Mouse (Mus musculus): ENCODE measurements around the gene Siglec1. TPM values are rescaled to one million over a fixed set of nuclear protein-coding genes. Genes with fewer than 3 reads are reported as not detected.

Siglec1 gene
- polyA plus RNA-seq, 1 experiment from 2014 or later: 0.13 TPM

DNA sequence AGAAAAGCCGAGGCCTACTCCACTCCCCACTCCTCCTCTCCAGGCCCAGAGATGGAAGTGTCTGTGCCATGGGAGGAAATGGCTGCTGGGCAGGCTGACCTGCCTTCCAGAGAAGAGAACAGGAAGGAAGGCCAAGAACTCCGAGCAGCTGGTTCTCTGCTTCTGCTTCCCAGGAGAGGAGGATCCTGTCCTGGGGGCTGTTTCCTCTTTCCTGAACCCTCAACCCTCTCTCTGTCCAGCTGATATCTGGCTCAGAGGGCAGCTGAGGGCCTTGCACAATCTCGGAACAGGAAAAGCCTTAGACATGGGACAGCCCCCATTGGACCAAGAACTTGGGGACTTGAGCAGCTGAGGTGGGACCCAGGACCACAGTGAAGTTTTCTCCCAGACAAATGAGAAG lies 4.3 kb upstream of the Siglec1 start:
- Histone ChIP-seq H3K4me1 (no peaks in the 10 kb centered on the region), H3K27ac (no peak overlapping the region), H3K4me3 (no peak overlapping the region), H3K27me3 (replicated peaks) (no peaks in the 10 kb centered on the region), H3K36me3 (no peaks in the 10 kb centered on the region), H3K9me3 (no peaks in the 10 kb centered on the region), H3K4me2 (replicated peaks) (no peak overlapping the region), H3K9ac (no peak overlapping the region)
- WGBS: 75% methylated on average over 3 of the region's 3 CpGs
- no peak for ATAC-seq (ENCODE audit: low FRiP score, low read depth)

DNA sequence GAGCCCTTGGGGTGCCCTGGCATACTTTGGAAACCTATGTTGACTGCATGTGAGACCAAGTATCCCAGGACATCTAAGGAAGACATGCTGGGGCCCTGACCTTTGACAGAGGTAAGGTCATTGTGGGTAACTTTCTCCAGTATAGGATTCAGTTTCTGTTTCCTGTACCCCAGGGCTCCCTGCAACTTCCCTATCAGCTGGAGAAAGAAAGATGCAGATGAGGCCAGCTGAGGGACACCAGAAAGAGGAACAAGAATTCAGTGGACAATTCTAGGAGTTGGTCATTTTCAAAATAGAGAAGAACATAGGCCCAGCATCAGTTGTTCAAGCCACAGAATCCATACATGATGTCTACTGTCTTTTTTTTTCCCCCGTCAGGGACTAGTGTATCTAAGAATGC lies 3.1 kb upstream of the Siglec1 start:
- H3K4me1 ChIP-seq: no peaks in the 10 kb centered on the region
- no peak for ATAC-seq (ENCODE audit: low FRiP score, low read depth)

DNA sequence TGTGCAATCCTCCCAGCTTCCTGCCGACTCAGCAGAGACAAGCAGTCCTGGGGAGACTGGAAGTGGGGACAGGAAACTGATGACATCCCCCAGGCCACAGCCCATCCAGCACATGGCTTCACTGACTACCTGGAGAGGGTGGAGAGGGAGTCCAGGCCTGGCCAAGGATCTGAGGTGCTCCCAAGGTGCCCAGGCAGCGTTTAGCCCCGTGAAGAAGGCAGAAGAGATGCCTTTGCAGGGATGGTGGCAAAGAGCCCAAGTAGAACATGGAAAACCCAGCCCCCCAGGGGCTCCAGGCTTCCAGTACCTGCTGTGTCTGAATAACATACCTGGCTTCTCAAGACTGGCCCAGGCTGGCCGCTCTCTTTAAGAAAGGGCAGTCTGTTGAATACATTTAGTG lies 2.0 kb upstream of the Siglec1 start:
- H3K4me1 ChIP-seq: no peaks in the 10 kb centered on the region
- no peak overlapping the region for H3K4me3 ChIP-seq
- H3K27me3 ChIP-seq (replicated peaks): no peaks in the 10 kb centered on the region
- no peak overlapping the region for H3K27ac ChIP-seq
- no peaks in the 10 kb centered on the region for H3K36me3 ChIP-seq
- 83% methylated on average over 4 of the region's 4 CpGs for WGBS
- ATAC-seq (ENCODE audit: low FRiP score, low read depth): no peak
- H3K4me2 ChIP-seq (replicated peaks): no peak overlapping the region
- no peak overlapping the region for H3K9ac ChIP-seq
- no peaks in the 10 kb centered on the region for H3K9me3 ChIP-seq

More for the DNA sequence above, 3.1 kb upstream of the Siglec1 start:
- Histone ChIP-seq H3K4me2 (replicated peaks) (no peak overlapping the region), H3K9me3 (no peaks in the 10 kb centered on the region), H3K27me3 (replicated peaks) (no peaks in the 10 kb centered on the region), H3K4me3 (no peak overlapping the region), H3K27ac (no peak overlapping the region), H3K9ac (no peak overlapping the region), H3K36me3 (no peaks in the 10 kb centered on the region)
- WGBS: 95% methylated on average over 1 of the region's 1 CpGs

DNA sequence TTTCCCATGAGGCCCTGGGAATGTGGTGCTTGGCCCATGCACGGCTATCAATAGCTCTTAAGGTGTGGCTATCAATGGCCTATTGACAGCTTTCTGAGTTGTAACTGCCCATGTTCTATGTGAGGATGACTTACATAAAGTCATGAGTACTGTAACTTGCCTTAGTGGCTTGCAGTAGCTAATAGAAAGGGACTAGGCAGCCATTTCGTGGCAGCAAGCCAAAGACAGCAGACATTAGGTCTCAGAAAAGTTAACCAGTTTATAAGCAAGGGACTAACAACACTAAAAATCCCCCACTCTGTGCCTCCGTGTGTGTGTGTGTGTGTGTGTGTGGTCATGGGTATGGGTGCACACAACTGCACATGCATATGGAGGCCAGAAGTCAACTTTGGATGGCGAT lies 2.4 kb downstream of the Siglec1 start:
- H3K36me3 ChIP-seq: no peaks in the 10 kb centered on the region
- H3K9ac ChIP-seq: no peak overlapping the region
- ATAC-seq (ENCODE audit: low FRiP score, low read depth): no peak
- H3K27ac ChIP-seq: no peak overlapping the region
- H3K9me3 ChIP-seq: no peaks in the 10 kb centered on the region
- WGBS: 88% methylated on average over 4 of the region's 4 CpGs
- no peaks in the 10 kb centered on the region for H3K27me3 ChIP-seq (replicated peaks)
- no peak overlapping the region for H3K4me2 ChIP-seq (replicated peaks)
- H3K4me1 ChIP-seq: no peaks in the 10 kb centered on the region
- H3K4me3 ChIP-seq: no peak overlapping the region

DNA sequence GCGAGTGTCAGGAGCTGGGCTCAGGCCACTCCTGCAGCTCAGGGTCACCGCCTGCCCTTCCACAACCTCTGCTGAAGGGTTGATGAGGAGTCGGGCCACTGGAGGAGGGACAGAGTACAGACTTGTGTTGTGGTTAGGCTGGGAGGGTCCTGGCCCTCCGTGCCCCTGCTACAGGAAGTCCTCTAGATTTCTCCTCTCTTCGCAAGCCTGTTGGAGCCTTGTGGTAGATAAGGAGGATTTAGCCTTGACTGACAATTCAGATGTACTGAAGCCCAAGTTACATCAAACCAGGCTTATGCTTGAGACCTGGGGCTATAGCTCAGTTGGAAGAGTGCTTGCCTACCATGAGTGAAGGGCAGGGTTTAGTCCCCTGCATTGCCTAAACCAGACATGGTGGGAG lies 6.1 kb downstream of the Siglec1 start:
- 81% methylated on average over 5 of the region's 5 CpGs for WGBS
- no peaks in the 10 kb centered on the region for H3K36me3 ChIP-seq
- no peaks in the 10 kb centered on the region for H3K9me3 ChIP-seq
- H3K4me2 ChIP-seq (replicated peaks): no peak overlapping the region
- H3K4me3 ChIP-seq: no peak overlapping the region
- no peaks in the 10 kb centered on the region; the same call in 1 of the 2 replicates for H3K27me3 ChIP-seq (replicated peaks)
- no peak overlapping the region for H3K9ac ChIP-seq
- no peak overlapping the region for H3K27ac ChIP-seq
- ATAC-seq (ENCODE audit: low FRiP score, low read depth): no peak
- H3K4me1 ChIP-seq: no peaks in the 10 kb centered on the region

DNA sequence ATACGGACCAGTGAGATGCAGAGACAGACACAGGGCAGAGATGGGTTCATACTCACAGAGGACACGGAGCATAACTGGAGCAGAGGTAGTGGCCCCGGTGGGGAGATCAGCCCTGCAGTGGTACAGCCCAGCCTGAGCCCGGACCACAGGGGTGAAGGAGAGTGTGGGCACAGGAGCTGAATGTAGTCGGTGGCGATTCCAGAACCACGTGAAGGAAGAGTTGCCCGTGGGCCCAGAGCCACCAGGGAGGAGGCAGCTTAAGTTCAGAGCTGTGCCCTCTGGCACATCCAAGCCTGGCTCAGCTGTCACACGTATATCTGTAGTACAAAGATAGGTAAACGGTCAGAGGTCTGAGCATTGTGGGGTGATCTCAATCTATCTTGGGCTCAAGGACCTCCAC lies 14.0 kb downstream of the Siglec1 start:
- 89% methylated on average over 10 of the region's 10 CpGs for WGBS
- H3K9me3 ChIP-seq: no peaks in the 10 kb centered on the region

DNA sequence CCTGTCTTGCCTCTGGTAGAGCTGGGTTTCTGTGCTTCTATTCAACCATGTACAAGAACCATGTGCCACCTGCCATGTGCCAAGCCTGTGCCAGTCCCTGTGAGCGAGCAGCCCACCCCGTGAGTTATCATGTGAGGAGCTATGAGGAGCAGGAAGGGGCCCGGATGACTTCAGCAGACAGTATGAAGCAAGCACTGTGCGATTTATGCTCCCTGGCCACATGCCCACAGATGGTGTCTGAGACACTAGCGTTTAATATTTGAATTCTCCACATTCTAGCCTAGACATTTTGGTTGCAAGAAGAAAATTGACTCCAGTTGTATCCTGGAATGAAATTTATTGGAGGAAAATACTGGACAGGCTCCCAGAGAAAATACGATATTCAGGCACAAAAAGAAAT lies 19.1 kb downstream of the Siglec1 start:
- 80% methylated on average over 6 of the region's 6 CpGs for WGBS
- no peak overlapping the region for H3K4me3 ChIP-seq
- H3K27me3 ChIP-seq (replicated peaks): peaks cover 25% of the 10 kb centered on the region
- 0 out of 2 replicates have a peak, but pooled peaks cover 3% of the 10 kb centered on the region for H3K4me1 ChIP-seq
- H3K4me2 ChIP-seq (replicated peaks): no peak overlapping the region
- no peaks in the 10 kb centered on the region for H3K9me3 ChIP-seq
- H3K27ac ChIP-seq: no peak overlapping the region
- no peak for ATAC-seq (ENCODE audit: low FRiP score, low read depth)
- H3K9ac ChIP-seq: no peak overlapping the region
- H3K36me3 ChIP-seq: no peaks in the 10 kb centered on the region

More for the DNA sequence above, 14.0 kb downstream of the Siglec1 start:
- H3K36me3 ChIP-seq: no peaks in the 10 kb centered on the region
- H3K4me1 ChIP-seq: no peaks in the 10 kb centered on the region
- H3K4me2 ChIP-seq (replicated peaks): no peak overlapping the region
- no peaks in the 10 kb centered on the region for H3K27me3 ChIP-seq (replicated peaks)
- H3K27ac ChIP-seq: no peak overlapping the region
- 0 out of 2 replicates have a peak overlapping the region, but pooled peaks have one; percentile 26 for H3K9ac ChIP-seq
- no peak overlapping the region for H3K4me3 ChIP-seq
- ATAC-seq (ENCODE audit: low FRiP score, low read depth): no peak

DNA sequence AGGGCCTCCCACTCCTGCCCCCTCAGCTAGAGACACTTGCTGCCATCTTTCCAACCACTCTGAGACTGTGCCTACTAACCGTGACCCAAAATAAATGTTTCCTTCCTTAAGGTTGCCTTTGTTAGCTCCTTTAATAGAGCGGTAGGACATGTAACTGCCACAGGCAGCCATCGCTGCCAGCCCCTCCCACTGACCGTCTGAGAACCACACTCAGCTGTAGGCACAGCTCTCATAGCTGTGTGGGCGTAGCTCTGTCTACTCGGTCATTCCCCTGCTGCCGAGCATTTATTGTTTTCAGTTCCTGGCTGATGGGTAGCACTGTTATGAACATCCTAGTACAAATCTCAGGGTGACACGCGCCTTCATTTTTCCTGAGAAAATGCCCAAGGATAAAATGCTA lies 20.2 kb downstream of the Siglec1 start:
- H3K27me3 ChIP-seq (replicated peaks): peaks cover 35% of the 10 kb centered on the region
- H3K4me1 ChIP-seq: 0 out of 2 replicates have a peak, but pooled peaks cover 3% of the 10 kb centered on the region
- H3K27ac ChIP-seq: no peak overlapping the region
- 73% methylated on average over 9 of the region's 9 CpGs for WGBS
- no peak overlapping the region for H3K9ac ChIP-seq
- no peak for ATAC-seq (ENCODE audit: low FRiP score, low read depth)
- no peaks in the 10 kb centered on the region for H3K36me3 ChIP-seq
- no peak overlapping the region for H3K4me2 ChIP-seq (replicated peaks)
- no peaks in the 10 kb centered on the region for H3K9me3 ChIP-seq
- no peak overlapping the region for H3K4me3 ChIP-seq

DNA sequence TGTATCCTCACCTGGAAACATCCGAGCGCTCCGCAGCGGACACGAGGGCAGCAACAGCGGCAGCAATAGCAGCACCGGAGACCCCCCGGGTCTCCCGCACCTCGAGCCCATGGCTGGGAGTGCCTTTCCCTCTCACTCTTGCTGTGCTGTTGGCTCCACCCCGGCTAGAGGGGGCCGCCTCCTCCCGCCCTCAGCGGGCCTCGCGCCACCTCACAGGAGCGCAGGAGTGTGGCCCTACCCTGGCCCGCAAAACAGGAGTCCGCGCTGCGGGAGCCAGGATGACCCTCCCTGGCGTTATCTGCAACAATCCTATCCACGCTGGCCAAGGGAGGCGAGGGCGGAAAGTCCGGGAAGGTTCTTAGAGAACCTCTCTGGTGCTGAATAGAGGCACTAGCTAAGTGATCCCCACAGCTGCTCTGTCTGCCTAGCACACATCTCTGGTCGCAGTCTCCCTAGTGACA lies 23.1 kb downstream of the Siglec1 start, which contains the start of gene Adam33:
Gene Adam33 (minus strand): TSS at position 411 of the 461 bp plus-strand sequence.
- 5% methylated on average over 21 of the region's 27 CpGs for WGBS
- 0 out of 2 replicates have a peak, but pooled peaks cover 3% of the 10 kb centered on the region for H3K4me1 ChIP-seq
- H3K9ac ChIP-seq: no peak within 1 kb of the TSS
- H3K27me3 ChIP-seq (replicated peaks): peaks cover 37% of the 10 kb centered on the region
- no peaks in the 10 kb centered on the region for H3K36me3 ChIP-seq
- H3K4me3 ChIP-seq: 0 out of 2 replicates have a peak within 1 kb of the TSS, but pooled peaks have one; percentile 2
- H3K27ac ChIP-seq: no peak within 1 kb of the TSS
- H3K9me3 ChIP-seq: no peaks in the 10 kb centered on the region
- peak within 1 kb of the TSS; percentile 51 for H3K4me2 ChIP-seq (replicated peaks)
- ATAC-seq (ENCODE audit: low FRiP score, low read depth): 0 out of 2 replicates have a peak, but pooled peaks have one; percentile 53

DNA sequence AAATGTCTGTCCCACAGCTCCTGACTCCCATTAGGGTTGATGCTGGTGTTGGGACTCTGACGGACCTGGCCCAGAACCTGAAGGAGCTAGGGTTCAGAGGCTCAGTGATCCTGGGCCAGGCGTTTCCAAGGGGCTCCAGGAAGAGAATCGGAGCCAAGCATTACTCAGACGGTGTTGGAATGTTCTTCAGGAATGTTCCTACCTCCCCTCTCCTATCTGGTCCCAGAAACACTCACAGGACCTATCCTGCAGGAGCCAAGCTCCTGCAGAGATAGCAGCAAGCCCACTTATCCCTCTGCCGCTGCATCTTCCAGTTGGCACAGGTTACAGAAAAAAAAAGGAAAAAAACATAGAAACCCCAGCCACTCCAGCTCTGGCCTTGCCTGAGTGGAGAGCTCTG lies 25.0 kb downstream of the Siglec1 start:
- no peak overlapping the region for H3K9ac ChIP-seq
- ATAC-seq (ENCODE audit: low FRiP score, low read depth): no peak
- no peak overlapping the region for H3K4me2 ChIP-seq (replicated peaks)
- H3K4me1 ChIP-seq: 0 out of 2 replicates have a peak, but pooled peaks cover 3% of the 10 kb centered on the region
- H3K9me3 ChIP-seq: no peaks in the 10 kb centered on the region
- WGBS: 79% methylated on average over 5 of the region's 5 CpGs
- no peak overlapping the region for H3K27ac ChIP-seq
- no peak overlapping the region for H3K4me3 ChIP-seq
- H3K36me3 ChIP-seq: no peaks in the 10 kb centered on the region
- H3K27me3 ChIP-seq (replicated peaks): peaks cover 40% of the 10 kb centered on the region

DNA sequence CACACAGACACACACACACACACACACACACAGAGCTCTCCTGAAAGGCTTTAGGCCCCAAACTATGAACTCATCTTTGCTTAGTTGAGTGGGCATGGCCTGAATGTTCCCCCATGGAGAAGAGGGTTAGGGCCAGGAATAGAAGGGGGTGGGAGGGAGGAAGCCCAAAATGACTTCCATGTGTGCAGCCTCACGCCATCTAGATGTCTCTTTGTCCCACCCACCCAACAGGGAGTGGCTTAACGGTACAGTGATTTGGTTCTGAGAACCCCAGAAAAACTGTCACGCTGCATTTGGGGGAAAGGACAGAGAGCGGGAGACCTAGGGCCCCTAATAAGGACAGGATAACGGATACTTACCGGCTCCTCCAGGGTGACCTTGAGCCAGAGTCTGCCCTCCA lies 25.8 kb downstream of the Siglec1 start:
- H3K27me3 ChIP-seq (replicated peaks): peaks cover 46% of the 10 kb centered on the region
- H3K27ac ChIP-seq: no peak overlapping the region
- H3K9ac ChIP-seq: no peak overlapping the region
- H3K4me1 ChIP-seq: peaks cover 8% of the 10 kb centered on the region; the same call in 1 of the 2 replicates
- WGBS: 55% methylated on average over 6 of the region's 6 CpGs
- no peaks in the 10 kb centered on the region for H3K36me3 ChIP-seq
- ATAC-seq (ENCODE audit: low FRiP score, low read depth): no peak
- H3K4me3 ChIP-seq: no peak overlapping the region
- no peaks in the 10 kb centered on the region for H3K9me3 ChIP-seq
- H3K4me2 ChIP-seq (replicated peaks): no peak overlapping the region

DNA sequence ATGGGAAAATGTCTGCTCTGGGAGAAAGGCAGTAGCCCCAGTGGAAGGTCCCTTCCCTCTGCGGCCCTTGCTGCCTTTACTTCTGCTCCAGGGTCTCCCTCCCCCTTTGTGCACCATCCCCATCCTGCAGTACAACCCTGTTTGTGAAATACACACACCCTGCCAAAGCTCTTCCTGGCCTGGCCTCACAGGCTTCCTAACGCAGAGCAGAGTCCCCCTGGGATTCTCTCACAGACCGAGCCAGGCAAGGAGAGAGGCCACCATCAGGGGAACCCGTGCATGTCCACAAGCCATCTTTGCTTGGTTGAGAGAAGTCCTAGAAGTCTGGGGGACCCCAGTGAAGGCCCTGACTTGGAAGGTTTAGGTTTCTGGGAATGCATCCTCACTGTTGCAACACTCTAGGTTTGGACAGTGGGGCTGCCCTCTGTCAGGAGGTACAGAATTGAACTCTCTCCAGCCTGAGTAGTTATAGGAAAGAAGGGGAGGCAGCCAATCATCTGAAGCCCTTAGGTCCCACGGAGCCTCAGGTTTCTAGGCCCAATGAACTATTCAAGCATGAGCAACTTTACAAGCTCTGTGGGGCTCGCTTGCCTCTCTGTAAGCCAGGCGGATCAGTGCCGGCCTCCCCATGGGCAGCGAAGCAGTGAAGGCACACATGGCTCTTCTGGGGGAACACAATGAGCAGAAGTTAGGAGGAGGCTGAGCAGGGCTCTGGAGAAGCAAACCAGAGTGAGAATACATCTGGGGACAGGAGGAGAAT lies 26.6 kb downstream of the Siglec1 start:
- WGBS: 70% methylated on average over 9 of the region's 9 CpGs
- ATAC-seq (ENCODE audit: low FRiP score, low read depth): no peak
- Histone ChIP-seq H3K36me3 (no peaks in the 10 kb centered on the region), H3K9ac (no peak overlapping the region), H3K9me3 (no peaks in the 10 kb centered on the region), H3K4me3 (no peak overlapping the region), H3K27ac (no peak overlapping the region), H3K4me2 (replicated peaks) (no peak overlapping the region), H3K4me1 (peaks cover 16% of the 10 kb centered on the region), H3K27me3 (replicated peaks) (peaks cover 53% of the 10 kb centered on the region)

DNA sequence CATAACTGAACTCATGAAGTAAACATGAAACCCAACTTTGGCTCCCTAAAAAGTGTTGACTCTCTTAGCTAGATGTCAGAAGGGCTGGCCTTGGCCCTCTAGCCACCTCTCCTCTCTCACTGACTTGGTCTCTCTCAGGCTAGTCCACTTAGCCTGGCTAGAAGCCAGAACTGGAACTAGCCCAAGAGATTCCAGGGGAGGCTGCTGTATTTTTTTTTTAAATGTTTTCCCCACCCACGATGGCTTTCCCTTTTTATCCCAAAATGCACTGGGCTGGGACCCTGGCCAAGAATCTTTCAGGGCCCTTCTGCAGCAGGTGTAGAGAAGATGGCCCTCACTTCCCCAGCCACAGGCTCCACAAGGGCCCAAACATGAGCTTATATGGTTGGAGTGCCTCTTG lies 27.2 kb downstream of the Siglec1 start:
- H3K9me3 ChIP-seq: no peaks in the 10 kb centered on the region
- H3K4me2 ChIP-seq (replicated peaks): no peak overlapping the region
- H3K27ac ChIP-seq: no peak overlapping the region
- peaks cover 22% of the 10 kb centered on the region for H3K4me1 ChIP-seq
- no peak overlapping the region for H3K9ac ChIP-seq
- H3K36me3 ChIP-seq: no peaks in the 10 kb centered on the region
- no peak overlapping the region for H3K4me3 ChIP-seq
- 69% methylated on average over 1 of the region's 1 CpGs for WGBS
- H3K27me3 ChIP-seq (replicated peaks): peaks cover 53% of the 10 kb centered on the region
- no peak for ATAC-seq (ENCODE audit: low FRiP score, low read depth)
